8 mouse cellular contexts compared by ENCODE assay signal in the genomic region with DNA sequence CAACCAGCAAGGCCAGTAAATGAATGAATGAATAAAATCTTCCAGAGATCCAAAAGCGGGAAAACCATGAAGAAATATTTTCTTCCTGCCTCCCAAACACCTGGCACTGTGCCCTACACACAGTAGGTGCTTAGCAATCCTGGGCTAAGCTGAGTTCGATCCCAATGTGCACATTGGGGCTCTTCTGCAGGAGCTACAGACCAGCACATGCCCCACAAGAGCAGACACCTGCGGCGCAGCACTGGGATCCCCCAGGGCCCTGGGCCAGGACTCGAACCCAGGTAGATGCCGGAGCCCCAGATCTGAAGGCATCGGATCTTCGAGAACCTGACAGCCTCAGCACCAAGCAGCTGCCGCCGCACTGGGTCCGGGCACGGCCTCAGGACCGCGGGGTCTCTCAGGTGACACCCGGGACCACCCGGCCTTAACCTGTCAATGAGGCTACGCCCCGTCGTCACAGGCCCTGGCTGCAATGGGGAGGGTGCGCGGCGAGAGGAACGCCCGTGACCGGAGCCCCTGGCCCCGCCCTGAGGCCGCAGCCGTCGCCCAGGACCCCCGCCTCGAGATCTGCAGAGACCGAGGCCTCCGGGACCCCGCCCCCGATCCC. TPM values are rescaled to one million over a fixed set of nuclear protein-coding genes. Genes with fewer than 3 reads are reported as not detected.
DNase-seq lines count a peak whose midpoint lies in the region; ATAC-seq and TF ChIP-seq lines count a peak whose summit lies in the region.

No protein-coding gene starts in this region.

- peak overlapping the region; percentile 41 for H3K27ac ChIP-seq in cerebellum, adult 2 months (ENCODE audit: insufficient read depth, low read length)
- peak overlapping the region; percentile 53 for H3K27ac ChIP-seq in limb, embryonic 13.5 days
- H3K27ac ChIP-seq in stomach, embryonic 16.5 days (ENCODE audit: low read length), result peak overlapping the region; percentile 43

- H3K36me3 ChIP-seq in megakaryocyte, embryonic 14.5 days (replicated peaks; ENCODE audit: low read length), result peaks cover 31% of the 10 kb centered on the region
- peaks cover 28% of the 10 kb centered on the region for H3K36me3 ChIP-seq in limb, embryonic 13.5 days
- H3K36me3 ChIP-seq in stomach, embryonic 16.5 days (ENCODE audit: control insufficient read depth, insufficient read depth, low read length), result peaks cover 11% of the 10 kb centered on the region

- peak overlapping the region; percentile 82 for H3K4me2 ChIP-seq in limb, embryonic 13.5 days (replicated peaks)
- H3K4me2 ChIP-seq in stomach, embryonic 16.5 days (ENCODE audit: low read depth, low read length), result peak overlapping the region; percentile 74

- H3K9ac ChIP-seq in limb, embryonic 13.5 days, result peak overlapping the region; percentile 81
- peak overlapping the region; percentile 76 for H3K9ac ChIP-seq in stomach, embryonic 16.5 days (ENCODE audit: low read length)

- H3K9me3 ChIP-seq in megakaryocyte, embryonic 14.5 days, result no peaks in the 10 kb centered on the region
- no peaks in the 10 kb centered on the region for H3K9me3 ChIP-seq in limb, embryonic 13.5 days
- no peaks in the 10 kb centered on the region for H3K9me3 ChIP-seq in stomach, embryonic 16.5 days (replicated peaks; ENCODE audit: control insufficient read depth, low read length)

- no peak for ATAC-seq in megakaryocyte, adult 5-6 weeks (ENCODE audit: poor library complexity, severe bottlenecking)
- peak; percentile 77 for ATAC-seq in limb, embryonic 13.5 days (ENCODE audit: low FRiP score, low read depth)
- ATAC-seq in stomach, embryonic 16.5 days (ENCODE audit: insufficient read depth, low FRiP score), result peak; percentile 65

- peak overlapping the region; percentile 85 for H3K4me3 ChIP-seq in cerebellum, adult 2 months (replicated peaks; ENCODE audit: insufficient read depth, low read depth, low read length)
- H3K4me3 ChIP-seq in megakaryocyte, embryonic 14.5 days (replicated peaks), result peak overlapping the region; percentile 97
- H3K4me3 ChIP-seq in limb, embryonic 13.5 days, result peak overlapping the region; percentile 81
- peak overlapping the region; percentile 59 for H3K4me3 ChIP-seq in stomach, embryonic 16.5 days (replicated peaks; ENCODE audit: low read length)

- TF ChIP-seq POLR2A in cerebellum, adult 2 months (IDR thresholded peaks at IDR 0.05; ENCODE audit: borderline replicate concordance, insufficient read depth, low read length), result no peak

- no peaks in the 10 kb centered on the region for H3K27me3 ChIP-seq in cerebellum, adult 2 months (ENCODE audit: control insufficient read depth, insufficient read depth, low read length)
- H3K27me3 ChIP-seq in megakaryocyte, embryonic 14.5 days (replicated peaks), result no peaks in the 10 kb centered on the region
- no peaks in the 10 kb centered on the region for H3K27me3 ChIP-seq in limb, embryonic 13.5 days
- no peaks in the 10 kb centered on the region for H3K27me3 ChIP-seq in stomach, embryonic 16.5 days (ENCODE audit: control insufficient read depth, insufficient read depth, low read length)

- H3K4me1 ChIP-seq in cerebellum, adult 2 months (ENCODE audit: control insufficient read depth, insufficient read depth, low read length), result peaks cover 2% of the 10 kb centered on the region; the same call in 1 of the 2 replicates
- peaks cover 26% of the 10 kb centered on the region for H3K4me1 ChIP-seq in megakaryocyte, embryonic 14.5 days
- peaks cover 15% of the 10 kb centered on the region for H3K4me1 ChIP-seq in limb, embryonic 13.5 days
- H3K4me1 ChIP-seq in stomach, embryonic 16.5 days (ENCODE audit: control insufficient read depth, insufficient read depth, low read length), result peaks cover 14% of the 10 kb centered on the region; the same call in 1 of the 2 replicates

- DNase-seq in cerebellum, adult 2 months, result no peak
- DNase-seq in cerebellum, adult 9-11 months, result no peak
- DNase-seq in embryo, embryonic 9.5 days (ENCODE audit: extremely low spot score), result no peak
- no peak for DNase-seq in cerebellum, adult 9-10 months

- no peak for TF ChIP-seq CTCF in cerebellum, adult 2 months (IDR thresholded peaks at IDR 0.05; ENCODE audit: borderline replicate concordance, insufficient read depth, low read depth, low read length)

- 1% methylated on average over 35 of the region's 35 CpGs for WGBS in cerebellum, adult 2 months
- WGBS in limb, embryonic 13.5 days, result 3% methylated on average over 34 of the region's 35 CpGs
- WGBS in stomach, embryonic 16.5 days, result 2% methylated on average over 35 of the region's 35 CpGs

RNA-seq across cellular contexts. Expression of gene Spryd3, which starts 0.4 kb away (rescaled TPM):
- 159 and 161 TPM in 2 replicates for polyA plus RNA-seq in cerebellum, adult 2 months (2012; rRNA removed)
- polyA plus RNA-seq in megakaryocyte, embryonic 14.5 days (2012; ENCODE audit: insufficient read depth, low replicate concordance), result 9.5 and 25.9 TPM in 2 replicates
- total RNA-seq in megakaryocyte, adult 5-6 weeks (2015), result 6.1 and 7.5 TPM in 2 replicates
- 20.6 and 22.6 TPM in 2 replicates for total RNA-seq in megakaryocyte, adult 5-6 weeks (2017)
- polyA plus RNA-seq in limb, embryonic 13.5 days (2015; fragmentation: Nextera tagmentation; extraction: Ambion mirVana), result 22.9 and 23.2 TPM in 2 replicates
- polyA plus RNA-seq in stomach, embryonic 16.5 days (2015; fragmentation: Nextera tagmentation; extraction: Ambion mirVana), result 29.2 and 35.0 TPM in 2 replicates

RNA-seq across cellular contexts. Expression of gene Igfbp6, which starts 8.5 kb away (rescaled TPM):
- polyA plus RNA-seq in cerebellum, adult 2 months (2012; rRNA removed), result 15.0 and 18.7 TPM in 2 replicates
- 1.2 TPM in 1 of 2 replicates, not detected in the other for polyA plus RNA-seq in megakaryocyte, embryonic 14.5 days (2012; ENCODE audit: insufficient read depth, low replicate concordance)
- 1.3 TPM in 1 of 2 replicates, not detected in the other for total RNA-seq in megakaryocyte, adult 5-6 weeks (2015)
- not detected in 2 replicates for total RNA-seq in megakaryocyte, adult 5-6 weeks (2017)
- polyA plus RNA-seq in limb, embryonic 13.5 days (2015; fragmentation: Nextera tagmentation; extraction: Ambion mirVana), result 3.9 and 4.4 TPM in 2 replicates
- 18.5 and 21.2 TPM in 2 replicates for polyA plus RNA-seq in stomach, embryonic 16.5 days (2015; fragmentation: Nextera tagmentation; extraction: Ambion mirVana)

RNA-seq across cellular contexts. Expression of gene Soat2, which starts 14.7 kb away (rescaled TPM):
- polyA plus RNA-seq in cerebellum, adult 2 months (2012; rRNA removed), result 0.08 TPM in 1 of 2 replicates, not detected in the other
- 0.76 and 3.6 TPM in 2 replicates for polyA plus RNA-seq in megakaryocyte, embryonic 14.5 days (2012; ENCODE audit: insufficient read depth, low replicate concordance)
- total RNA-seq in megakaryocyte, adult 5-6 weeks (2015), result 0.78 and 0.82 TPM in 2 replicates
- total RNA-seq in megakaryocyte, adult 5-6 weeks (2017), result 0.89 and 1.1 TPM in 2 replicates
- 0.20 and 0.27 TPM in 2 replicates for polyA plus RNA-seq in limb, embryonic 13.5 days (2015; fragmentation: Nextera tagmentation; extraction: Ambion mirVana)
- 5.4 and 6.2 TPM in 2 replicates for polyA plus RNA-seq in stomach, embryonic 16.5 days (2015; fragmentation: Nextera tagmentation; extraction: Ambion mirVana)

RNA-seq across cellular contexts. Expression of gene Tns2, which starts 35.4 kb away (rescaled TPM):
- 33.6 and 33.7 TPM in 2 replicates for polyA plus RNA-seq in cerebellum, adult 2 months (2012; rRNA removed)
- polyA plus RNA-seq in megakaryocyte, embryonic 14.5 days (2012; ENCODE audit: insufficient read depth, low replicate concordance), result 0.43 TPM in 1 of 2 replicates, not detected in the other
- total RNA-seq in megakaryocyte, adult 5-6 weeks (2015), result 0.32 and 1.9 TPM in 2 replicates
- 0.07 TPM in 1 of 2 replicates, not detected in the other for total RNA-seq in megakaryocyte, adult 5-6 weeks (2017)
- 39.8 and 45.3 TPM in 2 replicates for polyA plus RNA-seq in limb, embryonic 13.5 days (2015; fragmentation: Nextera tagmentation; extraction: Ambion mirVana)
- polyA plus RNA-seq in stomach, embryonic 16.5 days (2015; fragmentation: Nextera tagmentation; extraction: Ambion mirVana), result 41.2 and 43.0 TPM in 2 replicates
